ENCODE assay signal across 9 mouse cellular contexts in genomic region chr5:112182775-112183174, GRCm38 (mm10).
DNase-seq lines count a peak whose midpoint lies in the region; ATAC-seq and TF ChIP-seq lines count a peak whose summit lies in the region.
"Had no signal": no experiment of that assay in that cellular context is flagged by ENCODE, and none has a peak within 500 bp of the region (broad histone marks: within the 10 kb centered on the region; RNA-seq: fewer than 3 reads in every experiment).

No protein-coding gene starts in this region.

- no peak overlapping the region for H3K27ac ChIP-seq in kidney, embryonic 15.5 days
- H3K27ac ChIP-seq in ES-E14 (ENCODE audit: insufficient read depth, low read depth, low read length, poor library complexity, severe bottlenecking), result no peak overlapping the region

- H3K9me3 ChIP-seq in kidney, embryonic 15.5 days (replicated peaks), result no peaks in the 10 kb centered on the region
- no peaks in the 10 kb centered on the region for H3K9me3 ChIP-seq in ES-E14 (ENCODE audit: control insufficient read depth, insufficient read depth, low read depth, low read length)

- H3K36me3 ChIP-seq in kidney, embryonic 15.5 days, result no peaks in the 10 kb centered on the region
- no peaks in the 10 kb centered on the region for H3K36me3 ChIP-seq in ES-E14 (ENCODE audit: control insufficient read depth, insufficient read depth, low read length, poor library complexity, severe bottlenecking)

- H3K4me3 ChIP-seq in kidney, embryonic 15.5 days (replicated peaks), result no peak overlapping the region
- H3K4me3 ChIP-seq in ES-E14 (ENCODE audit: insufficient read depth in 1 of 2, low read depth in 1 of 2, low read length in 2 of 2, poor library complexity in 1 of 2, severe bottlenecking in 1 of 2), result no peak overlapping the region
- H3K4me3 ChIP-seq: erythroblast, embryonic 14.5 days had no signal

- peaks cover 9% of the 10 kb centered on the region; the same call in 1 of the 2 replicates for H3K4me1 ChIP-seq in kidney, embryonic 15.5 days
- H3K4me1 ChIP-seq in ES-E14 (ENCODE audit: control insufficient read depth in 2 of 2, insufficient read depth in 2 of 2, low read length in 2 of 2, poor library complexity in 1 of 2), result peaks cover 2 to 6% of the 10 kb centered on the region in 2 experiments; a peak in 2 of 4 replicates

- H3K9ac ChIP-seq in kidney, embryonic 15.5 days, result no peak overlapping the region
- H3K9ac ChIP-seq in ES-E14 (ENCODE audit: insufficient read depth, low read depth, low read length, poor library complexity, severe bottlenecking), result no peak overlapping the region

- peaks cover 31% of the 10 kb centered on the region for H3K27me3 ChIP-seq in kidney, embryonic 15.5 days

- no peak overlapping the region for H3K4me2 ChIP-seq in kidney, embryonic 15.5 days

- ATAC-seq in kidney, embryonic 15.5 days (replicated peaks; ENCODE audit: low FRiP score), result no peak

- peak; percentile 18 for DNase-seq in adrenal gland, postnatal 10 days
- DNase-seq in adrenal gland, postnatal 4 days (ENCODE audit: low spot score in 2 of 2), result no peak
- DNase-seq in kidney, postnatal 14 days, result peak; percentile 13
- peak; percentile 40 for DNase-seq in ES-E14 (ENCODE audit: low read depth, low spot score)
- DNase-seq in forelimb bud, embryonic 11.5 days (ENCODE audit: low read depth, low spot score), result peak; percentile 23
- DNase-seq in naive thymus-derived CD4-positive, alpha-beta T cell, adult 2 months (ENCODE audit: low read depth), result peak; percentile 27
- DNase-seq in urinary bladder, adult 2 months (ENCODE audit: low spot score), result no peak

- in situ Hi-C loops in ES-E14 (cut with MboI; ENCODE audit: low sequenced_read_pairs in 2 of 2, unreplicated experiment in 2 of 2), result no loop called here

- 42% methylated on average over 8 of the region's 8 CpGs for WGBS in kidney, embryonic 15.5 days

TF ChIP-seq in ES-E14, 5 proteins besides CTCF, POLR2A, EP300 and RAD21:
- TF ChIP-seq ZC3H11A (IDR thresholded peaks at IDR 0.05; ENCODE audit: borderline replicate concordance, low read depth, low read length), result no peak
- TF ChIP-seq CHD2 (IDR thresholded peaks at IDR 0.05; ENCODE audit: low read depth, low read length), result no peak
- no peak for TF ChIP-seq ZNF384 (IDR thresholded peaks at IDR 0.05; ENCODE audit: low read depth, low read length)
- no peak for TF ChIP-seq HCFC1 (IDR thresholded peaks at IDR 0.05; ENCODE audit: borderline replicate concordance, insufficient read depth, low read length)
- TF ChIP-seq MAFK (IDR thresholded peaks at IDR 0.05; ENCODE audit: insufficient read depth, low read depth, low read length), result no peak

Comparison
In these comparisons a context has a peak if more than half of its experiments do, and no peak if none do; other contexts are left out.
1. DNase-seq: peak in adrenal gland, postnatal 10 days (single experiment), kidney, postnatal 14 days (single experiment), ES-E14 (single experiment), forelimb bud, embryonic 11.5 days (single experiment) and naive thymus-derived CD4-positive, alpha-beta T cell, adult 2 months (single experiment); none in adrenal gland, postnatal 4 days (0 of 2) and urinary bladder, adult 2 months (single experiment).